Mouse (Mus musculus): Measurements from ENCODE around the gene 1810062G17Rik. TPM values are rescaled to one million over a fixed set of nuclear protein-coding genes. Genes with fewer than 3 reads are reported as not detected.
A peak's percentile ranks its signal among the peaks of the same experiment; 100 is the strongest.

Gene 1810062G17Rik
- total and polyA plus RNA-seq, 2 experiments from 2014 or later, result 0.91 TPM; not detected in 1

GRCm38 (mm10) chr3:36516196-36516595, 40.5 kb downstream of the 1810062G17Rik start:
- H3K9me3 ChIP-seq (ENCODE audit: low read length), result no peaks in the 10 kb centered on the region
- no peak overlapping the region for H3K27ac ChIP-seq
- no peak for ATAC-seq
- WGBS, result 89% methylated on average over 9 of the region's 9 CpGs
- no peak overlapping the region for H3K4me2 ChIP-seq (ENCODE audit: low read depth, low read length)
- H3K4me1 ChIP-seq (ENCODE audit: insufficient read depth, low read length), result peaks cover 4% of the 10 kb centered on the region; the same call in 1 of the 2 replicates
- H3K27me3 ChIP-seq (ENCODE audit: insufficient read depth, low read length), result 0 out of 2 replicates have a peak, but pooled peaks cover 6% of the 10 kb centered on the region
- TF ChIP-seq CTCF (IDR thresholded peaks at IDR 0.05; ENCODE audit: low read depth), result no peak
- no peak overlapping the region for H3K9ac ChIP-seq (replicated peaks; ENCODE audit: low read length)
- no peak overlapping the region for H3K4me3 ChIP-seq (ENCODE audit: low read length)
- no peak for DNase-seq (ENCODE audit: low spot score)
- no peaks in the 10 kb centered on the region for H3K36me3 ChIP-seq (ENCODE audit: insufficient read depth, low read length)

GRCm38 (mm10) chr3:36521073-36522060, 45.6 kb downstream of the 1810062G17Rik start, which contains the start of gene Gm11549:
Gene Gm11549 (minus strand): TSS chr3:36521813.
- Histone ChIP-seq H3K4me1 (ENCODE audit: insufficient read depth, low read length) (peaks cover 4% of the 10 kb centered on the region; the same call in 1 of the 2 replicates), H3K27me3 (ENCODE audit: insufficient read depth, low read length) (peaks cover 14% of the 10 kb centered on the region; the same call in 1 of the 2 replicates), H3K4me3 (ENCODE audit: low read length) (peak within 1 kb of the TSS; percentile 57), H3K36me3 (ENCODE audit: insufficient read depth, low read length) (no peaks in the 10 kb centered on the region), H3K27ac (no peak within 1 kb of the TSS), H3K9me3 (ENCODE audit: low read length) (no peaks in the 10 kb centered on the region), H3K9ac (replicated peaks; ENCODE audit: low read length) (peak within 1 kb of the TSS; percentile 48), H3K4me2 (ENCODE audit: low read depth, low read length) (peak within 1 kb of the TSS; percentile 99)
- no peak for TF ChIP-seq CTCF (IDR thresholded peaks at IDR 0.05; ENCODE audit: low read depth)
- 1% methylated on average over 51 of the region's 51 CpGs for WGBS
- ATAC-seq (peak; percentile 58), DNase-seq (ENCODE audit: low spot score) (peak; percentile 30)

DNA sequence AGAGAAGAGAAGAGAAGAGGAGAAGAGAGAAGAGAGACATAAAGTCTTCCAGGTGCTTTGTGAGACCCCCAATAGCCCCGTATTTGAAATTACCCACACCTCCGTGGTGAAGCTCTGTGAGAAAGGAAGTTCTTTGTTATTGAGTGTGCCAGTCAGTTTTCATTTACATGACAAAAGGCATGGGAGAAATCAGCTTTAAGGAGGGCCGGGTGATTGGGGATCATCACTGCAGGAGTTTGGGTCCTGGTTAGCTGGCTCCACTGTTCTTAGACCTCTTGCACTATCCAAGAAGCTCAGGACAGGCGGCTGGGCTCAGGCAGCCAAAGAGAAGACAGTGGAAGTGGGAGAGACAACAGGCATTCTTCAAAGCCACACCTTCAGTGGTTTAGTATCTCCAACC, 46.4 kb downstream of the 1810062G17Rik start:
- Histone ChIP-seq H3K36me3 (ENCODE audit: insufficient read depth, low read length) (no peaks in the 10 kb centered on the region), H3K4me2 (ENCODE audit: low read depth, low read length) (peak overlapping the region; percentile 99; the same call in 1 of the 2 replicates), H3K4me3 (ENCODE audit: low read length) (no peak overlapping the region), H3K27me3 (ENCODE audit: insufficient read depth, low read length) (peaks cover 14% of the 10 kb centered on the region; the same call in 1 of the 2 replicates), H3K9me3 (ENCODE audit: low read length) (no peaks in the 10 kb centered on the region), H3K27ac (no peak overlapping the region), H3K9ac (replicated peaks; ENCODE audit: low read length) (no peak overlapping the region), H3K4me1 (ENCODE audit: insufficient read depth, low read length) (peaks cover 4% of the 10 kb centered on the region; the same call in 1 of the 2 replicates)
- TF ChIP-seq CTCF (IDR thresholded peaks at IDR 0.05; ENCODE audit: low read depth), result no peak
- WGBS, result 8% methylated on average over 4 of the region's 4 CpGs
- ATAC-seq (no peak), DNase-seq (ENCODE audit: low spot score) (no peak)

- ATAC-seq (no peak), DNase-seq (ENCODE audit: low spot score) (no peak)
- no peaks in the 10 kb centered on the region for H3K36me3 ChIP-seq (ENCODE audit: insufficient read depth, low read length)
- WGBS, result 86% methylated on average over 3 of the region's 3 CpGs
- H3K27me3 ChIP-seq (ENCODE audit: insufficient read depth, low read length), result peaks cover 14% of the 10 kb centered on the region; the same call in 1 of the 2 replicates
- no peak overlapping the region for H3K4me2 ChIP-seq (ENCODE audit: low read depth, low read length)
- no peak overlapping the region for H3K27ac ChIP-seq
- no peak for TF ChIP-seq CTCF (IDR thresholded peaks at IDR 0.05; ENCODE audit: low read depth)
- H3K9ac ChIP-seq (replicated peaks; ENCODE audit: low read length), result no peak overlapping the region
- H3K4me1 ChIP-seq (ENCODE audit: insufficient read depth, low read length), result peaks cover 4% of the 10 kb centered on the region; the same call in 1 of the 2 replicates
- H3K9me3 ChIP-seq (ENCODE audit: low read length), result no peaks in the 10 kb centered on the region
- no peak overlapping the region for H3K4me3 ChIP-seq (ENCODE audit: low read length)
Measured at GRCm38 (mm10) chr3:36524466-36524865, 48.7 kb downstream of the 1810062G17Rik start.

DNA sequence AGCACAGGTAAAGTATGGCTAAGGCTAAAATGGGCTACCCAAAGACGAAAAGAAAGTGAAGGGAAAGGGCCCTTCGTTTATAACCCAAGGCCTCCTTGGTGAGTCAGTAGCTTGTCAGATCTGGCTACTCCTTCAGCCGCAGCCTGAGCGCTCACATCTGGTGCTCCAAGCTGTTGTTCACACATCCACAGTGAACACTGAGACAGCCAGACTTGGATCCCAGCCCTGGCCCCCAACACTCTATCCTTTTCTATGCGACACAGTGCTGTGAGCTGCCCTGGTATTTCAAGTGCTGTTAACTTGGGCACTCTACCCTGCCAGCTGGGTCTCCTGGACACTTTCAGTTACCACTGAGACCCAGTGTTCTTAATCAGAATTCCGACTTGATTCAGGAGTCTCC, 54.6 kb downstream of the 1810062G17Rik start:
- H3K4me2 ChIP-seq (ENCODE audit: low read depth, low read length), result no peak overlapping the region
- 85% methylated on average over 6 of the region's 6 CpGs for WGBS
- H3K9me3 ChIP-seq (ENCODE audit: low read length), result no peaks in the 10 kb centered on the region
- no peak for TF ChIP-seq CTCF (IDR thresholded peaks at IDR 0.05; ENCODE audit: low read depth)
- no peak overlapping the region for H3K4me3 ChIP-seq (ENCODE audit: low read length)
- H3K27me3 ChIP-seq (ENCODE audit: insufficient read depth, low read length), result no peaks in the 10 kb centered on the region
- no peak for DNase-seq (ENCODE audit: low spot score)
- 0 out of 2 replicates have a peak, but pooled peaks have one; percentile 32 for ATAC-seq
- no peak overlapping the region for H3K9ac ChIP-seq (replicated peaks; ENCODE audit: low read length)
- no peaks in the 10 kb centered on the region for H3K4me1 ChIP-seq (ENCODE audit: insufficient read depth, low read length)
- H3K27ac ChIP-seq, result no peak overlapping the region
- no peaks in the 10 kb centered on the region for H3K36me3 ChIP-seq (ENCODE audit: insufficient read depth, low read length)

DNA sequence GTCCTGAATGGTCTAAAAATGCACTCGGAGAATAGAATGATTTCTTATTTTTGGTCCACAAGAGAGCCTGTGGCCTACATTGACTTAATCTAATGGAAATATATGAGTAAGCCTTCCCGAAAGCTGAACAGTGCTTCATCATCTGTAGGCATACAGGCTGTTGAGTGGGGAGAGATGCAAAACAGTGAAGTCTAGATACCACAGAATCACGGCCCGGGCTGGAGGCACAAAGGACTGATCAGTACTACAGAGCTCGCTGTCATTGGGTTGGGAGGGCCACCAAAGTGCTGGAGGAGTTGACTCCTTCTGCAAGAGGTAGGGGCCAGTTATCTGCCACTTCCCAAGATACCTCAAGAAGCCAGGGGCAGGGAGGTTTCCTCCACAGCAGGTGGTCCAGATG, 55.0 kb downstream of the 1810062G17Rik start:
- WGBS, result 80% methylated on average over 5 of the region's 5 CpGs
- no peaks in the 10 kb centered on the region for H3K9me3 ChIP-seq (ENCODE audit: low read length)

More for the DNA sequence above, 55.0 kb downstream of the 1810062G17Rik start:
- H3K9ac ChIP-seq (replicated peaks; ENCODE audit: low read length), result no peak overlapping the region
- no peaks in the 10 kb centered on the region for H3K4me1 ChIP-seq (ENCODE audit: insufficient read depth, low read length)
- H3K4me2 ChIP-seq (ENCODE audit: low read depth, low read length), result no peak overlapping the region
- no peaks in the 10 kb centered on the region for H3K36me3 ChIP-seq (ENCODE audit: insufficient read depth, low read length)
- TF ChIP-seq CTCF (IDR thresholded peaks at IDR 0.05; ENCODE audit: low read depth), result no peak
- H3K27ac ChIP-seq, result no peak overlapping the region
- DNase-seq (ENCODE audit: low spot score), result no peak
- no peak for ATAC-seq
- no peak overlapping the region for H3K4me3 ChIP-seq (ENCODE audit: low read length)
- H3K27me3 ChIP-seq (ENCODE audit: insufficient read depth, low read length), result no peaks in the 10 kb centered on the region

All from hindbrain, postnatal 0 days (tissue).